In the genomic region with DNA sequence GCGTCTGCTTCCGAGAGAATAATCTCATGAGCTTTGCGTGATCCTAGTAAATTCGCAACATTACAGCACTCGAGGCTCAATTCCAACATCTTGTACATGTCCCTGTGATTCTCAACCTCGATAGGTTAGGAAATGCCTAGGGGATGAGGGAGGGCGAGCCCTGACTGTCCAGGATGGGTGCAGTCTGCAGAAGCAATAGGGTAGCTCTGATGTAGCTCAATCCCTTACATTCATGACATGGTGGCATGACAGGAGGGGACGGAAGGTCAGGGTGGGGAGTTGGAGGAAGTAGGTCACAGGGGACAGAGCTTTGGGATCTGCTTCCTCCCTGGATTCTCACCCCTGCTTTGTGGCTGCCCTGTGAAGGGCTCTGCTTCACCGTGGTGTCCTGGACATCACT, we compare ENCODE assay signal across 17 mouse cellular contexts.
DNase-seq lines count a peak whose midpoint lies in the region; ATAC-seq and TF ChIP-seq lines count a peak whose summit lies in the region.
"Had no signal": no experiment of that assay in that cellular context is flagged by ENCODE, and none has a peak within 500 bp of the region (broad histone marks: within the 10 kb centered on the region; RNA-seq: fewer than 3 reads in every experiment).

No protein-coding gene starts in this region.

- no peaks in the 10 kb centered on the region for H3K36me3 ChIP-seq in embryonic facial prominence, embryonic 14.5 days (ENCODE audit: control insufficient read depth, insufficient read depth, low read length)
- H3K36me3 ChIP-seq in embryonic facial prominence, embryonic 10.5 days (replicated peaks), result no peaks in the 10 kb centered on the region
- H3K36me3 ChIP-seq in hindbrain, embryonic 12.5 days, result no peaks in the 10 kb centered on the region
- no peaks in the 10 kb centered on the region for H3K36me3 ChIP-seq in hindbrain, embryonic 16.5 days (ENCODE audit: control insufficient read depth, insufficient read depth, low read length)
- H3K36me3 ChIP-seq in lung, embryonic 15.5 days, result no peaks in the 10 kb centered on the region
- no peaks in the 10 kb centered on the region for H3K36me3 ChIP-seq in stomach, postnatal 0 days (ENCODE audit: control insufficient read depth, insufficient read depth, low read length)
- no peaks in the 10 kb centered on the region for H3K36me3 ChIP-seq in midbrain, embryonic 11.5 days (ENCODE audit: control insufficient read depth, insufficient read depth, low read length)
- H3K36me3 ChIP-seq: embryonic facial prominence, embryonic 15.5 days; hindbrain, embryonic 13.5 days; limb, embryonic 13.5 days; midbrain, embryonic 15.5 days had no signal

- H3K27ac ChIP-seq in embryonic facial prominence, embryonic 14.5 days (replicated peaks; ENCODE audit: low read depth, low read length), result no peak overlapping the region
- H3K27ac ChIP-seq in embryonic facial prominence, embryonic 10.5 days (replicated peaks), result no peak overlapping the region
- H3K27ac ChIP-seq in hindbrain, embryonic 12.5 days, result no peak overlapping the region
- H3K27ac ChIP-seq in hindbrain, embryonic 16.5 days (ENCODE audit: low read depth, low read length), result no peak overlapping the region
- no peak overlapping the region for H3K27ac ChIP-seq in lung, embryonic 15.5 days
- H3K27ac ChIP-seq in stomach, postnatal 0 days (replicated peaks), result no peak overlapping the region
- H3K27ac ChIP-seq in midbrain, embryonic 11.5 days (ENCODE audit: low read depth, low read length), result no peak overlapping the region
- H3K27ac ChIP-seq: embryonic facial prominence, embryonic 15.5 days; forebrain, embryonic 13.5 days; hindbrain, embryonic 13.5 days; left cerebral cortex, adult 2 months; limb, embryonic 13.5 days; midbrain, embryonic 15.5 days had no signal

- 0 out of 2 replicates have a peak, but pooled peaks cover 4% of the 10 kb centered on the region for H3K4me1 ChIP-seq in embryonic facial prominence, embryonic 14.5 days (ENCODE audit: control insufficient read depth, insufficient read depth, low read length)
- peaks cover 19% of the 10 kb centered on the region for H3K4me1 ChIP-seq in embryonic facial prominence, embryonic 10.5 days
- 0 out of 2 replicates have a peak, but pooled peaks cover 2% of the 10 kb centered on the region for H3K4me1 ChIP-seq in hindbrain, embryonic 12.5 days
- H3K4me1 ChIP-seq in hindbrain, embryonic 16.5 days (ENCODE audit: control insufficient read depth, insufficient read depth, low read depth, low read length), result no peaks in the 10 kb centered on the region
- H3K4me1 ChIP-seq in lung, embryonic 15.5 days, result peaks cover 10% of the 10 kb centered on the region; the same call in 1 of the 2 replicates
- no peaks in the 10 kb centered on the region for H3K4me1 ChIP-seq in stomach, postnatal 0 days (replicated peaks; ENCODE audit: control insufficient read depth, insufficient read depth)
- H3K4me1 ChIP-seq in midbrain, embryonic 11.5 days (ENCODE audit: control insufficient read depth, insufficient read depth, low read length), result no peaks in the 10 kb centered on the region
- H3K4me1 ChIP-seq: embryonic facial prominence, embryonic 15.5 days; forebrain, embryonic 13.5 days; midbrain, embryonic 15.5 days had no signal

- 0 out of 2 replicates have a peak overlapping the region, but pooled peaks have one; percentile 6 for H3K4me2 ChIP-seq in embryonic facial prominence, embryonic 14.5 days (ENCODE audit: low read depth, low read length)
- H3K4me2 ChIP-seq in hindbrain, embryonic 12.5 days (replicated peaks), result 0 out of 2 replicates have a peak overlapping the region, but pooled peaks have one; percentile 17
- no peak overlapping the region for H3K4me2 ChIP-seq in hindbrain, embryonic 16.5 days (ENCODE audit: low read length)
- peak overlapping the region; percentile 46 for H3K4me2 ChIP-seq in lung, embryonic 15.5 days
- peak overlapping the region; percentile 50 for H3K4me2 ChIP-seq in stomach, postnatal 0 days (replicated peaks; ENCODE audit: low read depth)
- H3K4me2 ChIP-seq in midbrain, embryonic 11.5 days, result no peak overlapping the region
- H3K4me2 ChIP-seq: forebrain, embryonic 13.5 days; hindbrain, embryonic 13.5 days; midbrain, embryonic 15.5 days had no signal

- no peak for DNase-seq in embryonic facial prominence, embryonic 14.5 days (ENCODE audit: low spot score)
- no peak for DNase-seq in embryonic facial prominence, embryonic 10.5 days (ENCODE audit: low spot score)
- no peak for DNase-seq in lung, postnatal 4 days
- no peak for DNase-seq in stomach, postnatal 0 days (ENCODE audit: low spot score)
- no peak for DNase-seq in midbrain, embryonic 11.5 days (ENCODE audit: low spot score, missing footprints)
- DNase-seq: cerebellum, adult 11-12 months; right cerebral cortex, postnatal 4 days; thymus, postnatal 14 days had no signal

- H3K9me3 ChIP-seq in embryonic facial prominence, embryonic 14.5 days (ENCODE audit: control insufficient read depth, low read length), result no peaks in the 10 kb centered on the region
- no peaks in the 10 kb centered on the region for H3K9me3 ChIP-seq in embryonic facial prominence, embryonic 10.5 days
- H3K9me3 ChIP-seq in hindbrain, embryonic 12.5 days (replicated peaks), result no peaks in the 10 kb centered on the region
- H3K9me3 ChIP-seq in hindbrain, embryonic 16.5 days (ENCODE audit: control insufficient read depth, low read length), result no peaks in the 10 kb centered on the region
- H3K9me3 ChIP-seq in lung, embryonic 15.5 days, result no peaks in the 10 kb centered on the region
- no peaks in the 10 kb centered on the region for H3K9me3 ChIP-seq in stomach, postnatal 0 days (ENCODE audit: control insufficient read depth, low read length)
- no peaks in the 10 kb centered on the region for H3K9me3 ChIP-seq in midbrain, embryonic 11.5 days (ENCODE audit: control insufficient read depth, low read length)
- H3K9me3 ChIP-seq: embryonic facial prominence, embryonic 15.5 days; forebrain, embryonic 13.5 days; hindbrain, embryonic 13.5 days; limb, embryonic 13.5 days; midbrain, embryonic 15.5 days had no signal

- TF ChIP-seq CTCF in stomach, postnatal 0 days (IDR thresholded peaks at IDR 0.05; ENCODE audit: low read depth), result no peak

- H3K4me3 ChIP-seq in embryonic facial prominence, embryonic 14.5 days (ENCODE audit: low read depth, low read length), result no peak overlapping the region
- H3K4me3 ChIP-seq in embryonic facial prominence, embryonic 10.5 days, result no peak overlapping the region
- no peak overlapping the region for H3K4me3 ChIP-seq in hindbrain, embryonic 12.5 days
- no peak overlapping the region for H3K4me3 ChIP-seq in hindbrain, embryonic 16.5 days (ENCODE audit: low read length)
- H3K4me3 ChIP-seq in lung, embryonic 15.5 days, result 0 out of 2 replicates have a peak overlapping the region, but pooled peaks have one; percentile 11
- H3K4me3 ChIP-seq in stomach, postnatal 0 days (ENCODE audit: low read depth, low read length), result peak overlapping the region; percentile 26
- no peak overlapping the region for H3K4me3 ChIP-seq in midbrain, embryonic 11.5 days (ENCODE audit: low read depth, low read length)
- H3K4me3 ChIP-seq: embryonic facial prominence, embryonic 15.5 days; forebrain, embryonic 13.5 days; hindbrain, embryonic 13.5 days; limb, embryonic 13.5 days; midbrain, embryonic 15.5 days had no signal

- WGBS in embryonic facial prominence, embryonic 14.5 days, result 58% methylated on average over 9 of the region's 9 CpGs
- 78% methylated on average over 9 of the region's 9 CpGs for WGBS in embryonic facial prominence, embryonic 10.5 days
- 71% methylated on average over 9 of the region's 9 CpGs for WGBS in hindbrain, embryonic 12.5 days
- WGBS in hindbrain, embryonic 16.5 days, result 71% methylated on average over 9 of the region's 9 CpGs
- WGBS in lung, embryonic 15.5 days, result 31% methylated on average over 9 of the region's 9 CpGs
- 22% methylated on average over 9 of the region's 9 CpGs for WGBS in stomach, postnatal 0 days
- 85% methylated on average over 9 of the region's 9 CpGs for WGBS in midbrain, embryonic 11.5 days

- no peak for ATAC-seq in embryonic facial prominence, embryonic 14.5 days (ENCODE audit: low read depth)
- ATAC-seq in hindbrain, embryonic 12.5 days (ENCODE audit: low FRiP score), result no peak
- no peak for ATAC-seq in hindbrain, embryonic 16.5 days
- no peak for ATAC-seq in lung, embryonic 15.5 days (ENCODE audit: borderline replicate concordance, extremely low read depth, low FRiP score, low TSS enrichment)
- ATAC-seq in stomach, postnatal 0 days (ENCODE audit: low FRiP score, low TSS enrichment), result no peak
- ATAC-seq in midbrain, embryonic 11.5 days (ENCODE audit: low FRiP score), result no peak
- ATAC-seq: forebrain, embryonic 13.5 days; midbrain, embryonic 15.5 days had no signal

- no peaks in the 10 kb centered on the region for H3K27me3 ChIP-seq in embryonic facial prominence, embryonic 14.5 days (replicated peaks; ENCODE audit: control insufficient read depth, insufficient read depth, low read length)
- no peaks in the 10 kb centered on the region for H3K27me3 ChIP-seq in embryonic facial prominence, embryonic 10.5 days (replicated peaks; ENCODE audit: low read depth, poor library complexity, severe bottlenecking)
- no peaks in the 10 kb centered on the region for H3K27me3 ChIP-seq in hindbrain, embryonic 12.5 days
- H3K27me3 ChIP-seq in hindbrain, embryonic 16.5 days (replicated peaks; ENCODE audit: control insufficient read depth, insufficient read depth, low read length), result no peaks in the 10 kb centered on the region
- H3K27me3 ChIP-seq in lung, embryonic 15.5 days, result no peaks in the 10 kb centered on the region
- H3K27me3 ChIP-seq in stomach, postnatal 0 days (ENCODE audit: control insufficient read depth, insufficient read depth, low read length), result no peaks in the 10 kb centered on the region
- H3K27me3 ChIP-seq in midbrain, embryonic 11.5 days (ENCODE audit: control insufficient read depth, insufficient read depth, low read length), result no peaks in the 10 kb centered on the region
- H3K27me3 ChIP-seq: embryonic facial prominence, embryonic 15.5 days; forebrain, embryonic 13.5 days; hindbrain, embryonic 13.5 days; limb, embryonic 13.5 days; midbrain, embryonic 15.5 days had no signal

- H3K9ac ChIP-seq in embryonic facial prominence, embryonic 14.5 days (ENCODE audit: low read depth, low read length), result no peak overlapping the region
- no peak overlapping the region for H3K9ac ChIP-seq in hindbrain, embryonic 12.5 days
- no peak overlapping the region for H3K9ac ChIP-seq in hindbrain, embryonic 16.5 days (ENCODE audit: low read depth, low read length)
- no peak overlapping the region for H3K9ac ChIP-seq in lung, embryonic 15.5 days
- H3K9ac ChIP-seq in stomach, postnatal 0 days (ENCODE audit: low read length), result no peak overlapping the region
- no peak overlapping the region for H3K9ac ChIP-seq in midbrain, embryonic 11.5 days (ENCODE audit: low read length)
- H3K9ac ChIP-seq: embryonic facial prominence, embryonic 15.5 days; forebrain, embryonic 13.5 days; hindbrain, embryonic 13.5 days; limb, embryonic 13.5 days; midbrain, embryonic 15.5 days had no signal

- no peak for TF ChIP-seq EP300 in stomach, postnatal 0 days (optimal IDR thresholded peaks at IDR 0.05)

Comparison
In these comparisons a context has a peak if more than half of its experiments do, and no peak if none do; other contexts are left out.
1. H3K4me2 ChIP-seq: peak in embryonic facial prominence, embryonic 14.5 days (single experiment), hindbrain, embryonic 12.5 days (single experiment), lung, embryonic 15.5 days (single experiment) and stomach, postnatal 0 days (single experiment); none in hindbrain, embryonic 16.5 days (single experiment) and midbrain, embryonic 11.5 days (single experiment).
2. H3K4me3 ChIP-seq: peak in lung, embryonic 15.5 days (single experiment) and stomach, postnatal 0 days (single experiment); none in embryonic facial prominence, embryonic 14.5 days (single experiment), embryonic facial prominence, embryonic 10.5 days (single experiment), hindbrain, embryonic 12.5 days (single experiment), hindbrain, embryonic 16.5 days (single experiment) and midbrain, embryonic 11.5 days (single experiment).